Mouse (Mus musculus): ENCODE data around the gene Rwdd3.

Rwdd3 gene

DNA sequence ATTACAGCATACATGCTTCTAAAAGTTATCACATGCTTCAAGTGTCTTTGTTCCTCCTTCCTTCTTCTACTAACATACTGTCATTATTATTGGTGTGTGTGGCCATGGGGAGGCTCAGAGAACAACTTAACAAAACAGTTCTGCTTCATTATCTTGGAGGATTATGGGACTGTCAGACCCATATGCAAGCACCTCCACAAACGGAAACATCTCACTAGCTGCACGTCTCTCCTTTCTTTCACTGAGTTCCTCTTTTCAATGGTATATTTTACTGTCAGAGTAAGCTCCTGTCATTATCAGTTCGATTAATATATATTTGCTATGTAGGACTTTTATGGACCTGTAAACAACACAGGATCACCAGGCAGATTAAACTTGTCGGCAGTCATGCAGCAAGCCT lies 11.1 kb downstream of the Rwdd3 start:
- DNase-seq (ENCODE audit: low read depth, low spot score): no peak

DNA sequence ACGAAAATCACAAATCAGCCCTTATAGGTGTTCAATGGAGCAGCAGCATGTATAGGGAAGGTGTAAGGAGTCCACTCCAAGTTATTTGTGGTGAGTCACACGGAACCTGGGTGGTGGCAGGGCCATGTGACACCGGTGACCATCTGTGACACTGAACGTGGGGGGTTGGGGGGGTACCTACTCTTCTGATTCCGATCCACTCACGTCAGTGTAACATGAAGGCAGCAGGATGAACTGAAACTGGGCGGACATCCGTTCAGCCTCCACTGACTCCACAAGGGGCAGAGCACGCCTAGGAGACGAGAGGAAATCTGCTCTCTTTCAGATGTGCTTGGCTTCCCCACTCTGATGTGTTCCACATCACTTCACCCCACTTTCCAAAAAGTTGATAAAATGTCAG lies 11.9 kb downstream of the Rwdd3 start:
- DNase-seq (ENCODE audit: low read depth, low spot score): no peak

DNA sequence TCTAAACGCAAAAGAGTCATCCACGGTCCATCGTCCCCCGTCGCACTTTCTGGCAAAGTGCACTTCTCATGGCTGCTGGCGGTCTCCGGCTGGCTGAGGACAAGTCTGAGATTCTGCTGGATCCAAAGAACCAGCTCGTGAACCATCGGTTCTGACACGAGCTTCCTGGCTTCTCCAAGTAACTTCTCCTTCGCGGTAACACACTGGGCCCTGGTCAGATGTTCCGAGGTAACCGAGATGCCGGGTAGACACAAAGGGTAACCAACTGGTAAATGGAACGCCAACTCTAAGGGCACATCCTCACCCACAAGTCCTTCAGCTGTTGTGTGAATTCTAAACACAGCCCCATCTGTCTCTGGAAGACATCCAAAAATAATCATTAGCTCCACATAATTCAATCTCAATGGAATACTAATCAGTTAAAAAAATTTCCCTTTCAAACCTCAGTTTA lies 12.6 kb downstream of the Rwdd3 start:
- peak; percentile 17 for DNase-seq (ENCODE audit: low read depth, low spot score)

DNA sequence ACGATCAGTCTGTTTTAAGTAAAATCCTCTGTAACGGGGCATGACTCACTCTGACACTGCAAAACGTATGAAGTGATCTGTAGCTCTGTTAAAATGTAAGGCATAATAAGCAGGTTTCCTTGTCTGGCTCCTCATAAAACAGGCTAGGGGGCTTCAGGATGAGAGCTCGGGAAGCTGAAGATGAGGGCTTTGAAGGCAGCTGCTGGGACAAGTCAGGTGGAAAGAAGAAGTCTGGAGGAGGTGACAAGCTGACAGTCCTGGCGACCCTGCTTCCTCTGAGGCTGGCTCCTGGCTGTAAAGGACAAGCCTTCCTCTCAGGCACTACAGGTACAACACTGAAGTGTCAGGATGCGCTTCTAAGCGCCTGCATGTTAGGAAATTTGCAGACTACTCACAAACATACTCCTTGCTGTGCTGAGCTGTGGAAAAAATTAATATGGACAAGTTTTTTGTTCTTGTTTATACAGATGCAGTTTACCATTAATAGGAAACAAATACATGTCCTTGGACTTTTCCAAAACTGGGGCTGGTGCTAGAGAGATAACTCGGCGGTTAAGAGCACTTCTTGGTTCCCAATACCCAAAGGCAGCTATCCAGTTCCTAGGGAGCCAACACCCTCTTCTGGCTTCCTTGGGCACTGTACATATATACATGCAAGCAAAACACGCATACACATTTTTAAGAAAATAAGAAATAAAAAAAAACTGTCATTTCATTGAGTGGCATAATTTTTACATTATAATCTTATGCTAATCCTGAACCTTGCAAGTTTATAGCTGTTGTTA lies 13.8 kb downstream of the Rwdd3 start:
- no peak for DNase-seq (ENCODE audit: low read depth, low spot score)

DNA sequence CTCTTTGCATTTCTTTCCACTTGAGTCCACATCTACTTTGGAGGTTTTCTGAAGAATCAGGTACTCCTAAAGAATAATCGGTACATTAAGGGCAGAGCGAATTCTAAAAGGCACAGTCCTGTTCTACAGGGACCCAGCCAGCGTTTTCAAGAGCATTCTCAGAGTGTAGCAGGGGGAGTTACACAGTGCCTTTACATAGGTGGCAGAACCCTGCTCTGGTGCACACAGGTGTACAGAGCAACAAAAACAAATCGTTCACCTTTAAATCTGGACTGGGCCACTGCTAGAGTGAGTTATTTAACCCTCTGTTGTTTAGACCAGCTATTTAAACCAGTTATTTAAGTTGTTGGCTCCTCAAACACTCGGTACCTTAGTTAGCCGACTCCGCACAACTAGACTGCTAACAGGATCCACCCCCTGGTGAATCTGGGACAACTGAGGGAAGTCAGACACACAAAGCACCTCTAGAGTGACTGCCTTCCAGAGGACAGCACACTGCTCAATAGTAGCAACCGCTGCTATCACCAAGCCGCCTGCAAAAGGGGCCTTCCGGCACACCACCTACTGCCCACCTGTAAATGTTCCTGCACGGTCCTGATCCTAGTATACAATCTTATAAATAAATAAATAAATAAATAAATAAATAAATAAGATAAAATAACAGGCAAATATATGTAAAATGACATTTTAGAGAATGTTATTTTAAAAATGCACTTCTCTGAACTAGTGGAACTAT lies 14.9 kb downstream of the Rwdd3 start:
- DNase-seq (ENCODE audit: low read depth, low spot score): no peak

DNA sequence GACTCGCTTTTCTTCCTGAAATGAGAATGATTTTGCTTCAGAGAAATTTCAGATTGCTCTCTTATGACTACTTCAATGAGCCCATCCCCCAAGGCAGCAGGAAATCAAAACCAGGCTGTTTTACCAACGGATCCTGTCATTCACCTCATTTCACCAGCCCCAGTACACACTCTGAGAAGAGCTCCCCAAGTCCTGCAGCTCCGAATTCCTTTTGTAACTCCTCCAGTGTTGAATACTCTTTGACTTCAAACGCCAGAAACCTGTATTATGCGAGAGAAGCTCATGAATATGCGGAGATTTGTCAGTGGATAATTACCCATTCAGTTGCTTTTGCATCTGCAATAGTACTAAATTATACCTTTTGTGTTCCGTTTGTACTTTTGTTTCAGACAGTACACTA lies 15.5 kb downstream of the Rwdd3 start:
- DNase-seq (ENCODE audit: low read depth, low spot score): no peak

DNA sequence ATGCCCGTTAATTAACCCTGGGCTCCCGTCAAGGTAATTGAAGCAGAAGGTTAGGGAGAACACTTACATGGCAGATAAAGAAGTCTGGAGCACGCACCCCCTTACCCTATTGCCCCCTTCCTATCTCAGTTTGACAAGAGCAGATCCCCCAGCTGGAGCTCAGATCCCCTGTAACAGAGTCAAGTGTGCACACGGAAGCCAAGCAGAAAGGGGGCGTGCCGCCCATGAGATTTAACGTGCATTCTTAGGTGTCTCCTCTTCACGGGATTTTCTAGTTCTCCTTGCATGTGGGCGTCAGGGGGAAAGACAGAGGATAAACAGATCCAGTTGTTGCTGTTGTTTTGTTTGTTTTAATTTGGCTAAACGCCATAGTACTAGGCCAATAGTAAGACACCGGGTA lies 37.6 kb downstream of the Rwdd3 start:
- DNase-seq (ENCODE audit: low read depth, low spot score): no peak

DNA sequence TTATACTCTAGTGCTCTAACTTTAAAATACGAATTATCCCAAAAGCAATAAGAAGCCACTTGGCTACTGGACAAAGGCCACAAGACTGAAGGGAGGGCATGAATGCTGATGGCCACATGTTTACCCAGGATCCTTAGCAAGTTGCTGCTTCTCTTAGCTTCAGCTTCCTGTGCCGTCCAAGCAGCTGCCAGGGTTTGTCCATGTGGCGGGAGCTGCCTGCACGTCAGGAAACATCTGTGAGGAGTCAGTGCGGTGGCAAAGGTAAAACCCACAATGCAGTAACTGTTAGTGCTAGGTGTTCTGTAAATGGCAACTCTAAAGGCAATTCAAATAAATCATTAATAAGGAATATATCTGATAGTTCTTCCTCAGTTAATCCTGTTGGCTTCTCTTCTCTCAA lies 38.5 kb downstream of the Rwdd3 start:
- no peak for DNase-seq (ENCODE audit: low read depth, low spot score)

DNA sequence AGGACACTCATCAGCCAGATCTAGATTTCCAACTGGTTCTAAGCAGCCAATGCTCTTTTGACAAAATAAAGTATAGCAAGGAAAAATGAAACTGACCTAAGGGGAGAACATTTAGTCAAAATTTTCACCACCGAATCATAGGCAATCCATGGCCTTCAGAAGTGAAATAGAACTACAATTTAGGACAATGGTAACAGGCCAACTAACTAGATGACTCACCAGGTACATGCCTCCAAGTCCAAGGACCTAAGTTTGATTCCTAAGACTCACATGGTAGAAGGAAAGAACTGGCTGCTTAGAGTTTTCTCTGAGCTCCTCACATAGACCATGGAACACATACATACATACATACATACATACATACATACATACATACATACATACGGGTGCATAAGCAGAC lies 44.3 kb downstream of the Rwdd3 start:
- DNase-seq (ENCODE audit: low read depth, low spot score): no peak

DNA sequence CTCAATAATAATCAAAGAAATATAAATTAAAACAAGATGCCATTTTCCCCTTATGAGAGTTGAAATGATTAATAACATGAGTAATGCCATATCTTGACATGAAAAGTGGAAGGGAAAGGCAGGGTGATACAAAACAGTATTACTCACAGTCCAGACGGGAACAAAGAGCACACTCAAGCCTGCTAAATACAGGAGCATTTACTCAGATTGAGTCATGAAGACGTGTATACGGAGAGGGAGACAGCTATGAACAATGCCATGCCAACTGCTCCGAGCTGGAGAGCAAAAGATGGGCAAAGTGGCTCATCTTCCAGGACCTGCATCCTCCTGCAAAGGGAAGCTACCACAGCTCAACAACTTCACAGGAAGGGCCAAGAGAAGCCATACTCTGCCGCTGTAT lies 45.0 kb downstream of the Rwdd3 start:
- DNase-seq (ENCODE audit: low read depth, low spot score): no peak

DNA sequence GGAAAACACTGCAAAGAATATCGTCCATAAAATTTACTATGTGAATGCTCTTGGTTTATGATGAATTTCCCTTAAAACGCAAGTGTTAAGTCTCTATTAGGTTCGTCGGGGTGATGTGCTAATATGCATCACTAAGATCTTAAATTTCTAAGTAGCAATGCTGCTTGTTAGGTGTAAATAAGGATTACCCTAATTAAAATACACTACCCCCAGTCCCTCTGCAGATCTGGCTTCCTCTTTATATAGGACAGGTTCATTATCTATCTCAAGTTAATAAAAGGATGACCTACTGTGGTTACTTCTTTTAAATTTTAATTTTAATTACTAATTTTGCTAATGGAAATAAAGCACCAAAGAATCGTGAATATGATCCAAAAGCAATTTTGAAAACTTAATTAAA lies 50.4 kb downstream of the Rwdd3 start:
- no peak for DNase-seq (ENCODE audit: low read depth, low spot score)

DNA sequence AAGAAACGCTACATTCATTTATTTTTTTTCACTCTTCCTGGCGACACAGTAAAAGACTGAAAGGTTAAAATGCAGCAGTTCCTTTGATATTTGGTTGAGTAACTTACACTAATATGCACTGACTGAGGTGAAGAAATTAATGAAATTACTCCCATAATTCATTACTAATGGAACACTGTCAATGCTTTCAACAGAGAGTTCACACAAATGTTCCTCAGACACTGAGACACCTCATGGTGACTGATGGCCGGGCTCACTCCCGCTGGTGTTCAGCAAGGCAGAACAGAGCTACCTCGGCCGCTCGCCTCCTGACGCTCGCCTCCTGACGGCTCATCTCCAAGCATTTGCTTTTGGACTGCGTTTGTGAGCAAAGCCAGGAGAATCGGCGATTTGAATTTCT lies 54.9 kb downstream of the Rwdd3 start:
- DNase-seq (ENCODE audit: low read depth, low spot score): no peak

DNA sequence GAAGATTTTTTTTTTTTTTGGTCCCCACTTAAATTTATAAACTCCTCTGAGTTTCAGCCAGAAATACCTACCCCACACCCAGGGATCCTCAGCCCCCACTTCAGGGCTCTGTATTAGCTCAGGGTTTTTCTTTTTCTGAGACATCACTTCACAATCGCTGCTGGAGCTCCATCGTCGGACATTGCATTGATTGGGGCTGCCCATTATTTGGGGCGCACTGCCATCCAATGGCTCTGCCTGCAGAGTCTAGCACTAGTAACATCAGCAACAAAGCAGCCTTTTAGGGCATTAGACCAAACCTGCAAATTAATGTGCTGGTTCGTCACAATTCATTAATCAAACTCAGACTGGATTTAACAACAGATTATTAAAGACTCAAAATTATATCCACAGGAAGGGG lies 55.4 kb downstream of the Rwdd3 start:
- no peak for DNase-seq (ENCODE audit: low read depth, low spot score)

DNA sequence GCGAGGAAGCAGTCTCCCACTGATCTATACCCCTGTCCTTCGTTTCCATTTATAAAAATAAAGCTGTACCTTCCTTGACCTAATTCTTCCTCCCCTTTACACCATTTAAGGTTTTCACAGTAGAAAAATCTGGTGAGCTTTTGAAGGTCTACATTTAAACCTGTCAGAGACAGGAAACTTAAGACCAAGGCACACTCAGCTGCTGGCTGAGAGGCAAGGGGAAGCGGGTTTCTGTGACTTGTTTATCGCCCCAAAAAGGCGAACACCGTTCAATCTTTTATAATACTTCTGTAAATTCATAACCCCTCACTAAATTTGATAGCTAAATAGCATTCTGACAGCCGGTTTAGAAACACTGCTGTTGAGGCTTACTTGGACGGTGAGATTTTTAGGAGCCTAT lies 60.4 kb downstream of the Rwdd3 start:
- no peak for DNase-seq (ENCODE audit: low read depth, low spot score)

DNA sequence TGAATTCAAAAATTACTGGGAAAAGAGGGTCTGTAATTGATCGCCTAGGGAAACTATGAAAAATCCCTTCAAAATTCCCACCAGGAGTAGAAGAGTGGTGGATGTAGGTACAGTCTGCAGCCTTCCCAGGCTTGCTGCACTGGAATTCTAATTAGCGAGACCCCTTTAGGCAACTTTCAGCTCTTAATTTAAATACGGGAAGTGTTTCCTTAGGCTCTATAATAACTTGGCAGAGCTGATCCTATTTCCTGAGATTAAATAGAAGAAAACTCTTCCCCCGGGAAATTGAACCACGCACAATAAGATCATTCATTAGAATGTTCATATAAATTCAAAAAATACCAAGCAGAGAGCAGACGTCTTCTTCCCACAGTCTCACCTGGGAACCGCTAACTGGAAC lies 61.1 kb downstream of the Rwdd3 start:
- DNase-seq (ENCODE audit: low read depth, low spot score): no peak

DNA sequence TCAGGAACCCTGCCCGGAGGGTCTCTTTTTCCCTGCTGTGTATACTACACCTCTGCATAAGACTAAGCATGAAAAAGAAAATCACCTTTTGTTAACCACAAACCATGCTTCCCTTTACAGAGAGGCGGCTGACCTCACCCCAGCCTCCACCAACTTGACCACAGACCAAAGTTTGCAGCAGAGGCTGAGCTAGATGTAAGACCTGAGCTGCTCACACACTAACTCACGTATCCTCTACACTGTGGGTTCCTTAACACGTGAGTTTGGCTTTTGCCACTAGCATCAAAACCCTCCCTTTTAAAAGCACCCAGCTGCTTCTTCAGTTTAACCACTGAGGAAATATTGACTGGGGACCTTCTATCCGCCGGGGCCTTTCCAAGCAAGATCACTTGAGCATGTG lies 64.0 kb downstream of the Rwdd3 start:
- no peak for DNase-seq (ENCODE audit: low read depth, low spot score)

DNA sequence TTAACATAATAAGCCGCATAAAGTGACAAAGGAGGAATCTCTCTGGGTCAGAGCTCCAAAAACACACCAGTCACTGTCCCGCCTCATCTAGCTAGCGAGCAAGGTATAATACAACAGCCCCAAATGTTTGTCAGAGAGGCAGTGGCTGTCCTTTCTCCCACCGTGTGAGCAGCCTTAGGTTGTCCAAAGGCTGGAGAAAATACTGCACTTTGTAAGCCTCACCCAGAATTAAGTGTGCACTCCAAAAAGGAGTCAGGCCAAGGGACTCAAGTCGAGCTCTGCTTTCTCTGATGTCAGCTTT lies 66.1 kb downstream of the Rwdd3 start:
- DNase-seq (ENCODE audit: low read depth, low spot score): no peak

All from telencephalon, adult 2 months (tissue).